Mouse (Mus musculus) CH12.LX (cell line): ENCODE results near the gene Ablim1. TPM values are rescaled to one million over a fixed set of nuclear protein-coding genes. Genes with fewer than 3 reads are reported as not detected.

ENCODE experiments used
- DNase-seq: peaks from one replicate; pipeline ENCODE4 v3.0.0-alpha.2; 2013; ENCODE audit errors: extremely low read depth
- H3K27ac ChIP-seq: 2 replicates; pipeline ENCODE4 v1.5.1; 2012; ENCODE audit warnings: low read depth, mild to moderate bottlenecking, control low read depth, moderate library complexity; ENCODE audit not compliant: insufficient read depth
- H3K27me3 ChIP-seq: replicated peaks from 2 replicates; pipeline ENCODE3; 2012; ENCODE audit warnings: inconsistent platforms
- H3K36me3 ChIP-seq, 2 experiments: replicated peaks in 1 of 2; 2 replicates each; pipeline versions ENCODE3 to v1.6.1; 2012; ENCODE audit warnings: inconsistent platforms in 1 of 2, low read length in 1 of 2, mild to moderate bottlenecking in 1 of 2, mixed read lengths in 1 of 2, moderate library complexity in 1 of 2; ENCODE audit not compliant: control insufficient read depth in 1 of 2, insufficient read depth in 1 of 2
- H3K4me1 ChIP-seq, 2 experiments: 2 replicates each; pipeline ENCODE4 v1.6.1; 2012; ENCODE audit warnings: inconsistent platforms in 1 of 2, moderate library complexity in 1 of 2; ENCODE audit not compliant: insufficient read depth in 2 of 2, control insufficient read depth in 1 of 2
- H3K4me2 ChIP-seq: 2 replicates; pipeline ENCODE4 v1.6.1; 2012; ENCODE audit warnings: low read depth, mild to moderate bottlenecking, control low read depth; ENCODE audit not compliant: poor library complexity, insufficient read depth, severe bottlenecking
- H3K4me3 ChIP-seq, 3 experiments: fragments of 150-350 bp in 1 of 3; sonication (generic) in 1 of 3; replicated peaks in 1 of 3; 2 replicates each; pipeline versions ENCODE3 to v1.5.1; 2011 to 2012; ENCODE audit warnings: low read depth in 2 of 3, low read length in 2 of 3, mild to moderate bottlenecking in 2 of 3, moderate library complexity in 2 of 3, control low read depth in 1 of 3, improper control_type of control experiment in 1 of 3, inconsistent platforms in 1 of 3, mixed read lengths in 1 of 3; ENCODE audit not compliant: poor library complexity in 1 of 3
- H3K79me2 ChIP-seq: replicated peaks from 2 replicates; pipeline ENCODE4 v1.6.1; 2012; ENCODE audit warnings: mild to moderate bottlenecking, moderate library complexity; ENCODE audit not compliant: control insufficient read depth, poor library complexity, insufficient read depth, severe bottlenecking; ENCODE audit errors: extremely low read depth
- H3K9ac ChIP-seq: 2 replicates; pipeline ENCODE4 v1.6.1; 2012; ENCODE audit warnings: low read depth, mild to moderate bottlenecking, control low read depth, moderate library complexity; ENCODE audit not compliant: insufficient read depth
- H3K9me3 ChIP-seq: replicated peaks from 2 replicates; pipeline ENCODE3; 2012; ENCODE audit warnings: low read length, inconsistent platforms, mixed read lengths
- BHLHE40 ChIP-seq: IDR thresholded peaks from 2 replicates; pipeline ENCODE4 v1.6.1; 2011; ENCODE audit warnings: mild to moderate bottlenecking, low read depth, low read length, improper control_type of control experiment
- CHD1 ChIP-seq: IDR thresholded peaks from 2 replicates; pipeline ENCODE4 v1.6.1; 2012; ENCODE audit warnings: low read depth, low read length, improper control_type of control experiment, inconsistent platforms
- CHD2 ChIP-seq: IDR thresholded peaks from 2 replicates; pipeline ENCODE4 v1.6.1; 2011; ENCODE audit warnings: low read length, improper control_type of control experiment
- CTCF ChIP-seq, 2 experiments: IDR thresholded peaks in 1 of 2; conservative IDR thresholded peaks in 1 of 2; 2 replicates each; pipeline ENCODE4 v1.5.1; 2011 to 2012; ENCODE audit warnings: low read depth in 2 of 2, low read length in 2 of 2, improper control_type of control experiment in 1 of 2, inconsistent platforms in 1 of 2, mild to moderate bottlenecking in 1 of 2, moderate library complexity in 1 of 2
- E2F4 ChIP-seq: IDR thresholded peaks from 2 replicates; pipeline ENCODE4 v1.6.1; 2011; ENCODE audit warnings: low read depth, low read length, improper control_type of control experiment; ENCODE audit not compliant: insufficient replicate concordance
- ELF1 ChIP-seq: IDR thresholded peaks from 2 replicates; pipeline ENCODE4 v1.6.1; 2014; ENCODE audit warnings: low read depth, mild to moderate bottlenecking, inconsistent platforms, low read length, improper control_type of control experiment
- EP300 ChIP-seq: IDR thresholded peaks from 2 replicates; pipeline ENCODE4 v1.6.1; 2011; ENCODE audit warnings: low read length, improper control_type of control experiment
- HCFC1 ChIP-seq: IDR thresholded peaks from 2 replicates; pipeline ENCODE4 v1.6.1; 2012; ENCODE audit warnings: low read depth, mild to moderate bottlenecking, inconsistent platforms, low read length, improper control_type of control experiment
- IRF4 ChIP-seq: IDR thresholded peaks from 2 replicates; pipeline ENCODE4 v1.6.1; 2014; ENCODE audit warnings: low read depth, mild to moderate bottlenecking, inconsistent platforms, low read length, improper control_type of control experiment
- JUN ChIP-seq: IDR thresholded peaks from 2 replicates; pipeline ENCODE4 v1.6.1; 2011; ENCODE audit warnings: low read depth, mild to moderate bottlenecking, low read length, improper control_type of control experiment, moderate library complexity; ENCODE audit not compliant: insufficient read depth
- JUND ChIP-seq: conservative IDR thresholded peaks from 2 replicates; pipeline ENCODE4 v1.6.1; 2011; ENCODE audit warnings: low read depth, low read length, improper control_type of control experiment
- MAX ChIP-seq: IDR thresholded peaks from 2 replicates; pipeline ENCODE4 v1.6.1; 2011; ENCODE audit warnings: low read length, improper control_type of control experiment
- MAZ ChIP-seq: IDR thresholded peaks from 2 replicates; pipeline ENCODE4 v1.6.1; 2012; ENCODE audit warnings: low read depth, mild to moderate bottlenecking, inconsistent platforms, low read length, improper control_type of control experiment, moderate library complexity
- MEF2A ChIP-seq: IDR thresholded peaks from 2 replicates; pipeline ENCODE4 v1.6.1; 2014; ENCODE audit warnings: low read depth, mild to moderate bottlenecking, inconsistent platforms, low read length, improper control_type of control experiment, borderline replicate concordance
- MXI1 ChIP-seq: IDR thresholded peaks from 2 replicates; pipeline ENCODE4 v1.6.1; 2011; ENCODE audit warnings: mild to moderate bottlenecking, low read depth, low read length, improper control_type of control experiment
- MYC ChIP-seq: IDR thresholded peaks from 2 replicates; pipeline ENCODE4 v1.6.1; 2011; ENCODE audit warnings: low read depth, mild to moderate bottlenecking, improper control_type of control experiment, low read length
- PAX5 ChIP-seq: IDR thresholded peaks from 2 replicates; pipeline ENCODE4 v1.6.1; 2012; ENCODE audit warnings: low read length, inconsistent platforms, mixed read lengths
- POLR2A ChIP-seq: IDR thresholded peaks from 2 replicates; pipeline ENCODE4 v1.6.1; 2011; ENCODE audit warnings: low read depth, mild to moderate bottlenecking, improper control_type of control experiment, low read length
- POLR2AphosphoS2 ChIP-seq: IDR thresholded peaks from 2 replicates; pipeline ENCODE4 v1.6.1; 2011; ENCODE audit warnings: low read depth, low read length, improper control_type of control experiment
- SIN3A ChIP-seq: IDR thresholded peaks from 2 replicates; pipeline ENCODE4 v1.6.1; 2012; ENCODE audit warnings: low read length, improper control_type of control experiment, inconsistent platforms
- TBP ChIP-seq: conservative IDR thresholded peaks from 2 replicates; pipeline ENCODE4 v1.6.1; 2011; ENCODE audit warnings: low read depth, low read length, improper control_type of control experiment
- TCF12 ChIP-seq: IDR thresholded peaks from 2 replicates; pipeline ENCODE4 v1.6.1; 2014; ENCODE audit warnings: low read depth, mild to moderate bottlenecking, inconsistent platforms, low read length, improper control_type of control experiment
- USF1 ChIP-seq: IDR thresholded peaks from 2 replicates; pipeline ENCODE4 v1.6.1; 2014; ENCODE audit warnings: low read depth, mild to moderate bottlenecking, inconsistent platforms, low read length, improper control_type of control experiment
- ZC3H11A ChIP-seq: IDR thresholded peaks from 2 replicates; pipeline ENCODE4 v1.6.1; 2012; ENCODE audit warnings: low read depth, mild to moderate bottlenecking, inconsistent platforms, low read length, improper control_type of control experiment
- ZMIZ1 ChIP-seq: IDR thresholded peaks from 2 replicates; pipeline ENCODE4 v1.6.1; 2012; ENCODE audit warnings: low read depth, mild to moderate bottlenecking, inconsistent platforms, low read length, improper control_type of control experiment
- ZNF384 ChIP-seq: IDR thresholded peaks from 2 replicates; pipeline ENCODE4 v1.6.1; 2012; ENCODE audit warnings: low read depth, low read length, improper control_type of control experiment, inconsistent platforms
- dilution Hi-C: fragments of 300-500 bp; cut with MboI; formaldehyde crosslinking; loops from 2 replicates; pipeline ENCODE4 v1.14.3; 2020; ENCODE audit warnings: low sequenced_read_pairs; ENCODE audit not compliant: extremely low pct_unique_long_range_greater_than_20kb, extremely low pct_ligation_motif_present
- in situ Hi-C: fragments of 300-500 bp; cut with MboI; formaldehyde crosslinking; loops from 3 replicates; pipeline ENCODE4 v1.14.3; 2019; ENCODE audit warnings: low sequenced_read_pairs, low pct_ligation_motif_present, low pct_unique_long_range_greater_than_20kb, mixed read lengths
- polyA plus RNA-seq: library from polyadenylated mRNA; unstranded; fragments of >175 nt; gene quantifications from 2 replicates; pipeline ENCODE4 v1.2.1, GENCODE M21; 2012; ENCODE audit warnings: low read depth; ENCODE audit not compliant: insufficient read length
- total RNA-seq, 2 experiments: library from RNA; depleted of rRNA; stranded (reverse); fragments of 300-350 nt in 1 of 2; fragments of >200 nt in 1 of 2; gene quantifications; 2 replicates each; pipeline ENCODE4 v1.2.3; 2012 to 2014

The Ablim1 gene
- total and polyA plus RNA-seq, 3 experiments, result 0.85 to 2.4 (median 2.0) TPM

DNA sequence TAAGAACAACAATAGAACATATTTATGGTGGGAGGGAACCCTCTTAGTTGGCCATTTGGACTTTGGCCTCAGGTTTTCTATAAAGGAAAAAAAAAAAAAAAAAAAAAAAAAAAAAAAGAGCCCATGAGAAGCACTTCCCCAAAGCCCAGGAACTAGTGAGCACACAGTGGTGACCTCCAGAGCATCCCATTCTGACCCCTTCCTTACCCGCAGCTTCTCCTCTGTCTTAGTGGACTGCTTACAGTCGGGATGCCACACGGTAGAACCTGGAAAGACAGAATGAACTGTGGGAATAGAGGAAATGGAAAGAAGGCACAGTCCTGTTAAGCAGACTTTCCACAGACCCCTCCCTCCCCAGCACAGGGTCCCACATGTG lies 235.1 kb downstream of the Ablim1 start:
- Histone ChIP-seq H3K79me2 (no peaks in the 10 kb centered on the region), H3K36me3 (no peaks in the 10 kb centered on the region), H3K27ac (no peak overlapping the region), H3K4me2 (no peak overlapping the region), H3K9me3 (no peaks in the 10 kb centered on the region), H3K9ac (no peak overlapping the region), H3K4me3 (no peak overlapping the region), H3K27me3 (no peaks in the 10 kb centered on the region), H3K4me1 (peaks cover 4 to 46% of the 10 kb centered on the region in 2 experiments)
- TF ChIP-seq MXI1 (0 out of 2 replicates have a peak, but pooled peaks have one; percentile 23), MAX (no peak), E2F4 (no peak), MEF2A (no peak), POLR2A (no peak), ZNF384 (peak; percentile 92), JUND (no peak), CHD2 (no peak), BHLHE40 (no peak), MAZ (no peak), USF1 (no peak)
- in situ Hi-C loops, result no loop called here
- no peak for DNase-seq
- dilution Hi-C loops, result no loop called here

DNA sequence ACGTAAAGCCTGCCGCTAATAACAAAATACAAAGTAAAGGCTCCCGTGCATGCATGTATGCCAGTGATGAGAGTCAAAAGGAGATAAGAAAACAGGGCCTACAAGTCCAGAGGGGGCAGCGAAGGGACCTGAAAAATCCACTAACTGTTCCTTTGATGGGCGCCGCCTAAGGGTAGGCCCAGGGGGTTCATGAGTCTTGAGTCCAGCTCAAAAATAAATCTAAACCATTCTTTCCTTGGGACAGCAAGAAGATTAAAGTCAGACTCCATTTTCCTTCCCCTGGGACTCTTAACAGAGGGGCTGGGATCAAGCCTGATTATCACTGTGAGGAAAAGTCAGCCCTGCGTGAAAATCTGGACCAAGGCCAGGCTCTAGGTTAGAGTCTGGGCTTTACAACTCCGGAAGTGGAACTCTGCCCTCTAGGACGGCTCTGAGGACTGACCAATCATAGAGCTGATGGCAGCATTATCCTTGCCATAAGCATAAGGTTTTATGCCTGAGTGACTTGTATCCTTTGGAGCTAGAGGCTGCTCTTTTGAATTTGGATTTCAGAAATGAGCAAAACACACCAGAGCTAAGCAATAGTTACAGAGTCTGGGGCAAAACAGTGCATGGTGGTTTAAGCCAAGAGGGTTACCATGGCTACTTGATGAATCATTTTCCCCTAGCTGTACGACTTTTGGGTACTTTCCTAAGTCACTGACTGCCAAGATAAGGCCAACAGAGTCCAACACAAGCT lies 235.7 kb downstream of the Ablim1 start:
- dilution Hi-C loops (no loop called here), in situ Hi-C loops (no loop called here)
- Histone ChIP-seq H3K27me3 (no peaks in the 10 kb centered on the region), H3K27ac (no peak overlapping the region), H3K4me2 (no peak overlapping the region), H3K79me2 (no peaks in the 10 kb centered on the region), H3K36me3 (no peaks in the 10 kb centered on the region), H3K4me3 (no peak overlapping the region), H3K4me1 (peaks cover 4 to 48% of the 10 kb centered on the region in 2 experiments), H3K9ac (no peak overlapping the region), H3K9me3 (no peaks in the 10 kb centered on the region)
- DNase-seq, result peak; percentile 52
- TF ChIP-seq EP300, result no peak
- no peak for TF ChIP-seq POLR2AphosphoS2
- TF ChIP-seq SIN3A, result no peak
- no peak for TF ChIP-seq ZNF384
- TF ChIP-seq HCFC1, result no peak
- TF ChIP-seq CHD2, result no peak
- no peak for TF ChIP-seq MEF2A
- 0 out of 4 replicates have a peak, but pooled peaks of 1 of the 2 experiments have one; percentile 11 for TF ChIP-seq CTCF (conservative IDR thresholded peaks at IDR 0.05 in 1 of 2, IDR thresholded peaks at IDR 0.05 in 1 of 2; ENCODE audit: low read depth in 2 of 2, low read length in 2 of 2)
- TF ChIP-seq JUND, result no peak
- peak; percentile 41; the same call in 1 of the 2 replicates for TF ChIP-seq JUN
- TF ChIP-seq ZC3H11A, result no peak
- no peak for TF ChIP-seq MAZ
- TF ChIP-seq ELF1, result peak; percentile 47
- no peak for TF ChIP-seq MXI1
- no peak for TF ChIP-seq CHD1
- peak; percentile 27; the same call in 1 of the 2 replicates for TF ChIP-seq IRF4
- TF ChIP-seq ZMIZ1, result no peak
- no peak for TF ChIP-seq MYC
- no peak for TF ChIP-seq TBP
- TF ChIP-seq TCF12, result no peak
- TF ChIP-seq PAX5, result no peak
- TF ChIP-seq MAX, result no peak
